Mouse (Mus musculus): ENCODE measurements at regions not wholly inside any gene's neighbourhood (a gene's known extent, or its start where the extent isn't known, plus 50 kb on each side); places are given as distances from the start of the nearest gene placed in this dataset.
"Not testable (repeated sequence)": the region's sequence is repeated elsewhere in the genome, so short reads cannot be mapped to it uniquely, and the experiment has no call there.

- no peak for DNase-seq
Observed at GRCm38 (mm10) chr13:103613333-103613725, 161.1 kb downstream of the Srek1 start.

GRCm38 (mm10) chr13:103612720-103613332 lies 161.6 kb downstream of the Srek1 start:
- no peak for DNase-seq

- no peak for DNase-seq
Observed at GRCm38 (mm10) chr13:103602302-103602701, 172.1 kb downstream of the Srek1 start.

- DNase-seq: no peak
Observed at GRCm38 (mm10) chr13:103592371-103592770, 182.0 kb downstream of the Srek1 start.

- no peak for DNase-seq
Observed at GRCm38 (mm10) chr13:103591874-103592273, 182.5 kb downstream of the Srek1 start.

- DNase-seq: not testable (repeated sequence)
Observed at GRCm38 (mm10) chr13:103591381-103591780, 183.0 kb downstream of the Srek1 start.

GRCm38 (mm10) chr13:103589646-103590045 lies 184.8 kb downstream of the Srek1 start:
- DNase-seq: no peak

GRCm38 (mm10) chr13:103576856-103577255 lies 197.6 kb downstream of the Srek1 start:
- DNase-seq: no peak

GRCm38 (mm10) chr13:103564715-103565114 lies 209.7 kb downstream of the Srek1 start:
- DNase-seq: no peak

GRCm38 (mm10) chr13:103561795-103562705 lies 212.4 kb downstream of the Srek1 start:
- DNase-seq: no peak

- DNase-seq: no peak
Observed at GRCm38 (mm10) chr13:103558915-103559314, 215.5 kb downstream of the Srek1 start.

- no peak for DNase-seq
Observed at GRCm38 (mm10) chr13:103539577-103539976, 205.3 kb upstream of the Mast4 start.

GRCm38 (mm10) chr13:103513825-103514224 lies 179.5 kb upstream of the Mast4 start:
- no peak for DNase-seq

GRCm38 (mm10) chr13:103512476-103512875 lies 178.2 kb upstream of the Mast4 start:
- no peak for DNase-seq

- DNase-seq: no peak
Observed at GRCm38 (mm10) chr13:103504987-103505386, 170.7 kb upstream of the Mast4 start.

GRCm38 (mm10) chr13:103499376-103499775 lies 165.1 kb upstream of the Mast4 start:
- no peak for DNase-seq

GRCm38 (mm10) chr13:103494371-103494770 lies 160.1 kb upstream of the Mast4 start:
- no peak for DNase-seq

- DNase-seq: no peak
Observed at GRCm38 (mm10) chr13:103493567-103493966, 159.3 kb upstream of the Mast4 start.

GRCm38 (mm10) chr13:103490049-103490448 lies 155.8 kb upstream of the Mast4 start:
- DNase-seq: no peak

GRCm38 (mm10) chr13:103484092-103484491 lies 149.8 kb upstream of the Mast4 start:
- no peak for DNase-seq

GRCm38 (mm10) chr13:103483392-103483791 lies 149.1 kb upstream of the Mast4 start:
- DNase-seq: no peak

- DNase-seq: no peak
Observed at GRCm38 (mm10) chr13:103476328-103476727, 142.0 kb upstream of the Mast4 start.

GRCm38 (mm10) chr13:103472216-103472615 lies 137.9 kb upstream of the Mast4 start:
- DNase-seq: no peak

GRCm38 (mm10) chr13:103470141-103470540 lies 135.8 kb upstream of the Mast4 start:
- DNase-seq: no peak
